Mouse (Mus musculus) ES-E14 (cell line): ENCODE data around the gene Ambp.

ENCODE experiments used
- CHD2 ChIP-seq: IDR thresholded peaks from 2 replicates; pipeline ENCODE4 v1.6.1; 2014; ENCODE audit warnings: mild to moderate bottlenecking, low read depth, low read length, inconsistent platforms
- MAFK ChIP-seq: IDR thresholded peaks from 2 replicates; pipeline ENCODE4 v1.6.1; 2014; ENCODE audit warnings: mild to moderate bottlenecking, low read depth, low read length, inconsistent platforms; ENCODE audit not compliant: insufficient read depth
- ZNF384 ChIP-seq: IDR thresholded peaks from 2 replicates; pipeline ENCODE4 v1.6.1; 2012; ENCODE audit warnings: low read depth, low read length, inconsistent platforms

- TF ChIP-seq CHD2, result no peak
- TF ChIP-seq MAFK, result no peak
- no peak for TF ChIP-seq ZNF384
Measured at GRCm38 (mm10) chr4:63199366-63199765, 44.8 kb upstream of the Ambp start.
